In the genomic region with DNA sequence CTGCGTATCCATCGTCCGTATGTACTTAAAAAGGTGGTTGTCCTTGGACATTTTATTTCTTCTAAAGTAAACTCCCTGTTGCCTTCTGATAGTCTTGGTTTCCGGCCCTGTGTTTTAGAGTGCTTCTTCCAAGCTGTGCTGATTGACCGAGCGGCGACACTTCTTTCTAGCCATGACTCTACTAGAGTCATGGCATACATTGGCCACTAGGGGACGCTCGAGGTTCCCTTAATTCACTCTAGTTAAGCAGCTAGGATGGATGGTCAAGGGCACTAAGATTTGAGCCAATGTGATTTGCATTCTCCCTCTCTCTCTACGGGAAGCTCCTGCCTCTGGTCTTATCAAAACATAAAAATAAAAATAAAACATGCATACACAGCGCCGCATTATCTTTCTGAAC, we compare ENCODE assay signal across 8 mouse cellular contexts. TPM values are rescaled to one million over a fixed set of nuclear protein-coding genes. Genes with fewer than 3 reads are reported as not detected.
A peak's percentile ranks its signal among the peaks of the same experiment; 100 is the strongest.
DNase-seq lines count a peak whose midpoint lies in the region; ATAC-seq and TF ChIP-seq lines count a peak whose summit lies in the region.

No protein-coding gene starts in this region.

- no peak for ATAC-seq in heart, embryonic 11.5 days (replicated peaks; ENCODE audit: insufficient number of reproducible peaks, low FRiP score, low TSS enrichment)
- peak; percentile 78 for ATAC-seq in erythroblast, adult 5-6 weeks (replicated peaks; ENCODE audit: low FRiP score, poor library complexity, severe bottlenecking)
- ATAC-seq in lung, embryonic 14.5 days (ENCODE audit: insufficient read depth), result no peak

- no peak overlapping the region for H3K4me2 ChIP-seq in heart, embryonic 11.5 days
- no peak overlapping the region for H3K4me2 ChIP-seq in lung, embryonic 14.5 days

- no peak overlapping the region for H3K9ac ChIP-seq in heart, embryonic 11.5 days (ENCODE audit: low read depth, low read length)
- no peak overlapping the region for H3K9ac ChIP-seq in lung, embryonic 14.5 days

- TF ChIP-seq CTCF in lung, embryonic 14.5 days (IDR thresholded peaks at IDR 0.05; ENCODE audit: low read depth), result peak; percentile 84

- no peaks in the 10 kb centered on the region for H3K36me3 ChIP-seq in heart, embryonic 11.5 days (ENCODE audit: control insufficient read depth, insufficient read depth, low read length)
- H3K36me3 ChIP-seq in lung, embryonic 14.5 days (ENCODE audit: insufficient read depth), result no peaks in the 10 kb centered on the region

- peak; percentile 94 for DNase-seq in heart, adult 11 months
- DNase-seq in CD4-positive, CD25-positive, alpha-beta regulatory T cell, adult 2 months (ENCODE audit: low read depth, low spot score), result peak; percentile 74
- DNase-seq in brain, adult 2 months (ENCODE audit: low read depth, low spot score), result peak; percentile 80
- DNase-seq in kidney, postnatal 4 days, result peak; percentile 65 to 76
- peak; percentile 77 for DNase-seq in lung, embryonic 14.5 days
- peak; percentile 40 for DNase-seq in spleen, adult 12 weeks (ENCODE audit: low spot score)

- H3K27me3 ChIP-seq in heart, embryonic 11.5 days (ENCODE audit: control insufficient read depth, insufficient read depth, low read length), result no peaks in the 10 kb centered on the region
- H3K27me3 ChIP-seq in lung, embryonic 14.5 days (ENCODE audit: insufficient read depth, low read length), result no peaks in the 10 kb centered on the region

- no peak overlapping the region for H3K27ac ChIP-seq in heart, embryonic 11.5 days (ENCODE audit: low read depth, low read length)
- H3K27ac ChIP-seq in lung, embryonic 14.5 days (ENCODE audit: low read depth), result no peak overlapping the region

- H3K9me3 ChIP-seq in heart, embryonic 11.5 days (replicated peaks; ENCODE audit: control insufficient read depth, low read length), result no peaks in the 10 kb centered on the region
- no peaks in the 10 kb centered on the region for H3K9me3 ChIP-seq in lung, embryonic 14.5 days (ENCODE audit: low read depth, low read length)

- H3K4me3 ChIP-seq in heart, embryonic 11.5 days (ENCODE audit: low read depth, low read length), result no peak overlapping the region
- H3K4me3 ChIP-seq in lung, embryonic 14.5 days (ENCODE audit: low read depth, low read length), result no peak overlapping the region

- 50% methylated on average over 12 of the region's 12 CpGs for WGBS in heart, embryonic 11.5 days (ENCODE audit: insufficient replicate concordance)
- WGBS in lung, embryonic 14.5 days, result 49% methylated on average over 12 of the region's 12 CpGs

- no peaks in the 10 kb centered on the region for H3K4me1 ChIP-seq in heart, embryonic 11.5 days (ENCODE audit: control insufficient read depth, insufficient read depth, low read length)
- H3K4me1 ChIP-seq in lung, embryonic 14.5 days (ENCODE audit: insufficient read depth), result no peaks in the 10 kb centered on the region; the same call in 1 of the 2 replicates

RNA-seq across cellular contexts. Expression of gene Hnrnpll, which starts 44.7 kb away (rescaled TPM):
- 51.5 and 53.4 TPM in 2 replicates for polyA plus RNA-seq in heart, embryonic 11.5 days (2014; fragmentation: Nextera tagmentation; extraction: Ambion mirVana)
- total RNA-seq in erythroblast, adult 5-6 weeks (2015; ENCODE audit: low replicate concordance), result 32.6 and 37.1 TPM in 2 replicates
- total RNA-seq in erythroblast, adult 5-6 weeks (2017; ENCODE audit: low replicate concordance), result 24.6 and 31.1 TPM in 2 replicates
- polyA plus RNA-seq in lung, embryonic 14.5 days (2014; fragmentation: Nextera tagmentation; extraction: Ambion mirVana), result 92.3 and 93.1 TPM in 2 replicates

Comparison
In these comparisons a context has a peak if more than half of its experiments do, and no peak if none do; other contexts are left out.
1. DNase-seq: peak in every context shown above with its lines; median percentile 94 in heart, adult 11 months; 80 in brain, adult 2 months; 77 in lung, embryonic 14.5 days; 74 in CD4-positive, CD25-positive, alpha-beta regulatory T cell, adult 2 months; 70 in kidney, postnatal 4 days; 40 in spleen, adult 12 weeks.